Mouse (Mus musculus): ENCODE measurements around the gene Emc8. TPM values are rescaled to one million over a fixed set of nuclear protein-coding genes. Genes with fewer than 3 reads are reported as not detected.

The Emc8 gene
- polyA plus RNA-seq (2014; fragmentation: Nextera tagmentation; extraction: Ambion mirVana): 274 and 290 TPM in 2 replicates

- 1% methylated on average over 41 of the region's 51 CpGs for WGBS
- no peak for ATAC-seq (ENCODE audit: insufficient read depth, low FRiP score, low TSS enrichment)
Observed at GRCm38 (mm10) chr8:120668374-120668905, at the start of gene Emc8. Gene Emc8, minus strand, starts transcription at chr8:120668573.

GRCm38 (mm10) chr8:120715996-120716680 lies 47.8 kb upstream of the Emc8 start:
- ATAC-seq (ENCODE audit: insufficient read depth, low FRiP score, low TSS enrichment): no peak
- Histone ChIP-seq H3K9ac (ENCODE audit: low read length) (no peak overlapping the region), H3K27ac (ENCODE audit: low read depth, low read length) (no peak overlapping the region), H3K36me3 (ENCODE audit: control insufficient read depth, insufficient read depth, low read length) (no peaks in the 10 kb centered on the region), H3K27me3 (ENCODE audit: control insufficient read depth, insufficient read depth, low read length) (no peaks in the 10 kb centered on the region), H3K9me3 (ENCODE audit: control insufficient read depth, low read length) (no peaks in the 10 kb centered on the region), H3K4me2 (ENCODE audit: low read depth) (no peak overlapping the region), H3K4me1 (ENCODE audit: control insufficient read depth, insufficient read depth, low read length) (no peaks in the 10 kb centered on the region), H3K4me3 (ENCODE audit: low read depth, low read length) (no peak overlapping the region)
- DNase-seq (ENCODE audit: low spot score): peak; percentile 8
- WGBS: 82% methylated on average over 15 of the region's 15 CpGs

More at GRCm38 (mm10) chr8:120668374-120668905, at the start of gene Emc8:
- Histone ChIP-seq H3K36me3 (ENCODE audit: control insufficient read depth, insufficient read depth, low read length) (peaks cover 8% of the 10 kb centered on the region), H3K27me3 (ENCODE audit: control insufficient read depth, insufficient read depth, low read length) (no peaks in the 10 kb centered on the region), H3K9me3 (ENCODE audit: control insufficient read depth, low read length) (no peaks in the 10 kb centered on the region), H3K4me2 (ENCODE audit: low read depth) (peak within 1 kb of the TSS; percentile 74), H3K4me3 (ENCODE audit: low read depth, low read length) (peak within 1 kb of the TSS; percentile 96), H3K9ac (ENCODE audit: low read length) (peak within 1 kb of the TSS; percentile 93), H3K4me1 (ENCODE audit: control insufficient read depth, insufficient read depth, low read length) (peaks cover 13% of the 10 kb centered on the region), H3K27ac (ENCODE audit: low read depth, low read length) (peak within 1 kb of the TSS; percentile 77)
- no peak for DNase-seq (ENCODE audit: low spot score)

DNA sequence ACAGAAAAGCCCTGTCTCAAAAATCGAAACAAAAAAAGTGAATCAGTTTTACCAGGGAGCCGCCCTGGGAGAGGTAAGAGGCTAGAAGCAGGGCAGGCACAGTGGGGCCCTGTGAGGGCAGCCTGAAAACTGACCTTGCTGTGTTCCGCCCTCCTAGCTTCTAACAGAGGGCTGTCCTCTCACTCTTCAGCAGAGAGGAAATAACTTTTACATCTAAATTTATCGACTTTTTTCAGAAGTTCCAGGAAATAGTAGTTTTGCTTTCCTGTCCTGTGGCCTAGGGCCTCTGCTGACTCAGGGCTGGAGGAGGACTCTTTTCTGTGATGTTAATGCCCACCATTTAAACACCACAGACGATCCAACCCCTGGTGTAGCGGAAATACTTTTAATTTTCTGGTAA lies 46.8 kb upstream of the Emc8 start:
- H3K9ac ChIP-seq (ENCODE audit: low read length): no peak overlapping the region
- H3K27me3 ChIP-seq (ENCODE audit: control insufficient read depth, insufficient read depth, low read length): no peaks in the 10 kb centered on the region
- ATAC-seq (ENCODE audit: insufficient read depth, low FRiP score, low TSS enrichment) (no peak), DNase-seq (ENCODE audit: low spot score) (no peak)
- no peaks in the 10 kb centered on the region for H3K36me3 ChIP-seq (ENCODE audit: control insufficient read depth, insufficient read depth, low read length)
- WGBS: 89% methylated on average over 6 of the region's 6 CpGs
- H3K9me3 ChIP-seq (ENCODE audit: control insufficient read depth, low read length): no peaks in the 10 kb centered on the region
- H3K4me2 ChIP-seq (ENCODE audit: low read depth): no peak overlapping the region
- no peaks in the 10 kb centered on the region for H3K4me1 ChIP-seq (ENCODE audit: control insufficient read depth, insufficient read depth, low read length)
- H3K4me3 ChIP-seq (ENCODE audit: low read depth, low read length): no peak overlapping the region
- H3K27ac ChIP-seq (ENCODE audit: low read depth, low read length): no peak overlapping the region

GRCm38 (mm10) chr8:120709176-120709575 lies 40.8 kb upstream of the Emc8 start:
- ATAC-seq (ENCODE audit: insufficient read depth, low FRiP score, low TSS enrichment): no peak
- Histone ChIP-seq H3K36me3 (ENCODE audit: control insufficient read depth, insufficient read depth, low read length) (no peaks in the 10 kb centered on the region), H3K27me3 (ENCODE audit: control insufficient read depth, insufficient read depth, low read length) (no peaks in the 10 kb centered on the region), H3K9me3 (ENCODE audit: control insufficient read depth, low read length) (no peaks in the 10 kb centered on the region), H3K4me3 (ENCODE audit: low read depth, low read length) (no peak overlapping the region), H3K4me1 (ENCODE audit: control insufficient read depth, insufficient read depth, low read length) (no peaks in the 10 kb centered on the region), H3K4me2 (ENCODE audit: low read depth) (no peak overlapping the region), H3K27ac (ENCODE audit: low read depth, low read length) (no peak overlapping the region), H3K9ac (ENCODE audit: low read length) (no peak overlapping the region)
- 85% methylated on average over 10 of the region's 10 CpGs for WGBS
- DNase-seq (ENCODE audit: low spot score): no peak

- Histone ChIP-seq H3K4me3 (ENCODE audit: low read depth, low read length) (no peak overlapping the region), H3K9me3 (ENCODE audit: control insufficient read depth, low read length) (no peaks in the 10 kb centered on the region), H3K36me3 (ENCODE audit: control insufficient read depth, insufficient read depth, low read length) (no peaks in the 10 kb centered on the region), H3K4me1 (ENCODE audit: control insufficient read depth, insufficient read depth, low read length) (no peaks in the 10 kb centered on the region), H3K9ac (ENCODE audit: low read length) (no peak overlapping the region), H3K27ac (ENCODE audit: low read depth, low read length) (no peak overlapping the region), H3K4me2 (ENCODE audit: low read depth) (no peak overlapping the region), H3K27me3 (ENCODE audit: control insufficient read depth, insufficient read depth, low read length) (no peaks in the 10 kb centered on the region)
- ATAC-seq (ENCODE audit: insufficient read depth, low FRiP score, low TSS enrichment): no peak
- 86% methylated on average over 3 of the region's 3 CpGs for WGBS
- no peak for DNase-seq (ENCODE audit: low spot score)
Observed at GRCm38 (mm10) chr8:120706193-120706592, 37.8 kb upstream of the Emc8 start.

- no peak overlapping the region for H3K27ac ChIP-seq (ENCODE audit: low read depth, low read length)
- no peak overlapping the region for H3K9ac ChIP-seq (ENCODE audit: low read length)
- ATAC-seq (ENCODE audit: insufficient read depth, low FRiP score, low TSS enrichment) (no peak), DNase-seq (ENCODE audit: low spot score) (no peak)
- no peak overlapping the region for H3K4me3 ChIP-seq (ENCODE audit: low read depth, low read length)
- no peaks in the 10 kb centered on the region for H3K9me3 ChIP-seq (ENCODE audit: control insufficient read depth, low read length)
- no peaks in the 10 kb centered on the region for H3K4me1 ChIP-seq (ENCODE audit: control insufficient read depth, insufficient read depth, low read length)
- 78% methylated on average over 15 of the region's 15 CpGs for WGBS
- H3K4me2 ChIP-seq (ENCODE audit: low read depth): no peak overlapping the region
- H3K36me3 ChIP-seq (ENCODE audit: control insufficient read depth, insufficient read depth, low read length): no peaks in the 10 kb centered on the region
- H3K27me3 ChIP-seq (ENCODE audit: control insufficient read depth, insufficient read depth, low read length): no peaks in the 10 kb centered on the region
Observed at GRCm38 (mm10) chr8:120705163-120705562, 36.8 kb upstream of the Emc8 start.

DNA sequence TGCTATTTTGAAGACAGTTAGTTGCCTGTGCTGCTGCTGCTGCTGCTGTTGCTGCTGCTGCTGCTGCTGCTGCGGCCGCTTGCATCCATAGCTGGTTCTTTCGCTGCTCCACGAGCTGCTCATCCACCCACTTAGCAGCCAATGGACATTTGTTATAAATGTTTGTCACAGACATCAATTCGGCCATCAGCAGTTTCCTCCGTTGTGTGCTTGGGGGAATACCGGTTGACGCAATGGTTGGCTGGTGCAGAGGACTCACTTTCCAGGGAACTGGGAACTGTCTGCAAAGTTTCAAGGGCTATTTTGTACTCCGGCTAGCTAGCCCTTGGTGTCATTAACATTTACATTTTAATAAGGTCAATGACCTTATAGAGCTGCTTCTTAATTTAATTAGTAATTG lies 35.8 kb upstream of the Emc8 start:
- no peak for DNase-seq (ENCODE audit: low spot score)

GRCm38 (mm10) chr8:120701758-120702465 lies 33.5 kb upstream of the Emc8 start:
- ATAC-seq (ENCODE audit: insufficient read depth, low FRiP score, low TSS enrichment) (no peak), DNase-seq (ENCODE audit: low spot score) (no peak)
- H3K36me3 ChIP-seq (ENCODE audit: control insufficient read depth, insufficient read depth, low read length): no peaks in the 10 kb centered on the region
- no peaks in the 10 kb centered on the region for H3K27me3 ChIP-seq (ENCODE audit: control insufficient read depth, insufficient read depth, low read length)
- H3K9me3 ChIP-seq (ENCODE audit: control insufficient read depth, low read length): no peaks in the 10 kb centered on the region
- no peaks in the 10 kb centered on the region for H3K4me1 ChIP-seq (ENCODE audit: control insufficient read depth, insufficient read depth, low read length)
- 53% methylated on average over 19 of the region's 19 CpGs for WGBS
- no peak overlapping the region for H3K27ac ChIP-seq (ENCODE audit: low read depth, low read length)
- H3K4me3 ChIP-seq (ENCODE audit: low read depth, low read length): no peak overlapping the region
- H3K9ac ChIP-seq (ENCODE audit: low read length): no peak overlapping the region
- H3K4me2 ChIP-seq (ENCODE audit: low read depth): no peak overlapping the region

More for the DNA sequence above, 35.8 kb upstream of the Emc8 start:
- Histone ChIP-seq H3K9ac (ENCODE audit: low read length) (no peak overlapping the region), H3K4me2 (ENCODE audit: low read depth) (no peak overlapping the region), H3K27ac (ENCODE audit: low read depth, low read length) (no peak overlapping the region), H3K36me3 (ENCODE audit: control insufficient read depth, insufficient read depth, low read length) (no peaks in the 10 kb centered on the region), H3K4me3 (ENCODE audit: low read depth, low read length) (no peak overlapping the region), H3K9me3 (ENCODE audit: control insufficient read depth, low read length) (no peaks in the 10 kb centered on the region), H3K4me1 (ENCODE audit: control insufficient read depth, insufficient read depth, low read length) (no peaks in the 10 kb centered on the region), H3K27me3 (ENCODE audit: control insufficient read depth, insufficient read depth, low read length) (no peaks in the 10 kb centered on the region)
- 25% methylated on average over 9 of the region's 9 CpGs for WGBS
- ATAC-seq (ENCODE audit: insufficient read depth, low FRiP score, low TSS enrichment): no peak

All from neural tube, embryonic 11.5 days (tissue).